Mouse (Mus musculus): ENCODE measurements around the gene Gfi1. TPM values are rescaled to one million over a fixed set of nuclear protein-coding genes. Genes with fewer than 3 reads are reported as not detected.

The Gfi1 gene
- total RNA-seq, 2 experiments from 2014 or later = 0.25 to 0.41 TPM

GRCm38 (mm10) chr5:107681300-107681699 lies 44.5 kb downstream of the Gfi1 start:
- DNase-seq = no peak
- intact Hi-C loops (cut with DNase I) = loop anchor here (5.0 kb wide), 1 partner anchor 211 kb away; no protein-coding TSS in a partner anchor

DNA sequence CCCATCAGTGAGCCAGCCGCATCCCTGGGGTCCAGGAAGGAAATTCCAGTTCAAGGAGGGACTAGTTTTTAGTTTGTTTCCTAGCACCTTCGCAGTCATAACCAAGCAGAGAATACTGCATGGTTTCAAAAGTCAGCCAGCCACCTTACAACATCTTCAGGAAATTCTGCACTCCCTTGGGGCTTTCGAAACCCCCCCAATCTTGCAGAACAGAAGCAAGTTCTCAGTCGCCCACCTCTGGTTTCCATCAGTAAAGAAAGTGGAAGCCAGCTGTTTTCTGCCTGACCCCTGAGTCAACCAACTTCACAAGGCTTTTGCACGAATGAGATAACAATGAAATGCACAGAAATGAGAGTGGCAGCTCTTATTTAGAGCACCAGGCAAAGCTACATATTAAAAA lies 47.4 kb downstream of the Gfi1 start:
- DNase-seq = no peak
- intact Hi-C loops (cut with DNase I) = no loop called here

Other genes with a start within 250 kb of the Gfi1 start
- gene Gm42669, start 218.4 kb downstream of the Gfi1 start, total RNA-seq (2021) = not detected
- under 1 TPM in 1 of 2 experiments, not detected in 1; 0.12 TPM for gene 1700028K03Rik, start 191.3 kb downstream of the Gfi1 start, total RNA-seq (2021)
- 10 to 100 TPM in 1 of 2 experiments, 1 to 10 TPM in 1; 9.2 to 10.0 TPM for gene Rpap2, start 128.7 kb downstream of the Gfi1 start, total RNA-seq (2021)
- 1 to 10 TPM; 9.0 to 9.2 TPM for gene Glmn, start 128.1 kb downstream of the Gfi1 start, total RNA-seq (2021)
- not detected for gene Ube2d2b, start 104.1 kb upstream of the Gfi1 start, total RNA-seq (2021)
- gene Evi5, start 149.1 kb upstream of the Gfi1 start, total RNA-seq (2021) = 10 to 100 TPM; 38.8 to 39.6 TPM
- gene Rpl5, start 174.5 kb upstream of the Gfi1 start, total RNA-seq (2021) = 10 to 100 TPM; 54.4 to 56.2 TPM